Mouse (Mus musculus) brain, embryonic 14.5 days (tissue): ENCODE results near the gene Calhm3.

Experiments used
- CTCF ChIP-seq: fragments of 200-500 bp; IDR thresholded peaks from 2 replicates; pipeline ENCODE4 v1.5.1; 2012; ENCODE audit warnings: inconsistent platforms, mild to moderate bottlenecking, moderate library complexity, borderline replicate concordance; ENCODE audit not compliant: insufficient read depth, insufficient read length; ENCODE audit errors: extremely low read depth
- POLR2A ChIP-seq: fragments of 200-500 bp; IDR thresholded peaks from 2 replicates; pipeline ENCODE4 v1.6.1; 2012; ENCODE audit warnings: mild to moderate bottlenecking, inconsistent platforms, borderline replicate concordance; ENCODE audit not compliant: poor library complexity, insufficient read depth, insufficient read length, severe bottlenecking; ENCODE audit errors: extremely low read depth

DNA sequence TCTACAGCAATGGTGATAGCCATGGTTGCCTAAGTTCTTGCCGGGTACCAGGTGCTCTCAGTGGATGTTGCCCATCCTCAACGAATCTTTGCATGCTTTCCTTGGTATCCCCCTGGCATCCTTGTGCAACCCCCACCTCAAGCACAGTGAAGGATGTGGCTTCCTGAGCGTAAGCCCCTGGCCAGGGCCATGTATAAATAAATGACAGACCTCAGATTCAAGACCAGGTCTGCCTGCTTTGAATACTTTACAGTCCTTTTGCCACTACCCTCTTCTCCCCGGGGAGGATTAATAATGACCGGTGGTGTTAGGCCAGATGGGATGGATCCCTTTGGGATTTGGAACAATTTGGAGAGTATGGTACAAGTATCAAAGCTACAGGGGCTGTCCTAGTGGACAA lies 21.4 kb downstream of the Calhm3 start:
- TF ChIP-seq CTCF, result no peak
- no peak for TF ChIP-seq POLR2A
